Mouse (Mus musculus): ENCODE results near the gene Tmem89.

GRCm38 (mm10) chr9:108953081-108953636 is 38.7 kb downstream of the Tmem89 start, which contains the start of gene Col7a1:
- TF ChIP-seq CTCF (IDR thresholded peaks at IDR 0.05; ENCODE audit: low read depth): no peak
- TF ChIP-seq EP300 (IDR thresholded peaks at IDR 0.05; ENCODE audit: low read depth): no peak

All from heart, postnatal 0 days (tissue).